Mouse (Mus musculus) forebrain, embryonic 11.5 days (tissue): ENCODE measurements around the gene Armcx1. TPM values are rescaled to one million over a fixed set of nuclear protein-coding genes. Genes with fewer than 3 reads are reported as not detected.

Experiments used
- ATAC-seq: fragments of 200-750 bp; cut with Nextera tagmentation; replicated peaks from 2 replicates; pipeline ENCODE4 v1.8.0; 2017; ENCODE audit warnings: moderate TSS enrichment; ENCODE audit not compliant: low FRiP score
- DNase-seq: peaks from one replicate; pipeline ENCODE4 v3.0.0-alpha.2; 2017; ENCODE audit warnings: low spot score
- H3K27ac ChIP-seq: fragments of 300-500 bp; sonication (generic); 2 replicates; pipeline ENCODE4 v1.5.1; 2014; ENCODE audit warnings: low read depth, low read length
- H3K27me3 ChIP-seq: fragments of 300-500 bp; sonication (generic); 2 replicates; pipeline ENCODE4 v1.6.1; 2014; ENCODE audit warnings: mild to moderate bottlenecking, low read length, mixed read lengths; ENCODE audit not compliant: control insufficient read depth, insufficient read depth
- H3K36me3 ChIP-seq: fragments of 300-500 bp; sonication (generic); 2 replicates; pipeline ENCODE4 v1.6.1; 2014; ENCODE audit warnings: mild to moderate bottlenecking, low read length, moderate library complexity, mixed read lengths; ENCODE audit not compliant: control insufficient read depth, insufficient read depth
- H3K4me1 ChIP-seq: fragments of 300-500 bp; sonication (generic); replicated peaks from 2 replicates; pipeline ENCODE4 v1.6.1; 2014; ENCODE audit warnings: low read length, mixed read lengths; ENCODE audit not compliant: control insufficient read depth, insufficient read depth
- H3K4me2 ChIP-seq: fragments of 300-500 bp; sonication (generic); 2 replicates; pipeline ENCODE4 v1.6.1; 2014; ENCODE audit warnings: low read depth, mild to moderate bottlenecking, low read length, moderate library complexity, mixed read lengths; ENCODE audit not compliant: severe bottlenecking
- H3K4me3 ChIP-seq: fragments of 300-500 bp; sonication (generic); 2 replicates; pipeline ENCODE4 v1.5.1; 2014; ENCODE audit warnings: low read depth, low read length
- H3K9ac ChIP-seq: fragments of 300-500 bp; sonication (generic); 2 replicates; pipeline ENCODE4 v1.6.1; 2014; ENCODE audit warnings: low read length
- H3K9me3 ChIP-seq: fragments of 300-500 bp; sonication (generic); 2 replicates; pipeline ENCODE4 v1.6.1; 2016; ENCODE audit warnings: low read length, mixed read lengths; ENCODE audit not compliant: control insufficient read depth
- WGBS: fragments of 180-500 bp; shearing (Covaris S2); extraction: QIAGEN DNeasy Blood & Tissue Kit; methylation state at CpG from one replicate; pipeline ENCODE4 v1.1.7; 2014; 5-methylcytosine and 5-hydroxymethylcytosine counted together
- polyA plus RNA-seq: library from polyadenylated mRNA; unstranded; fragments of >200 nt; fragmentation: Nextera tagmentation; extraction: Ambion mirVana; gene quantifications from 2 replicates; pipeline ENCODE4 v1.2.1, GENCODE M21; 2014

The Armcx1 gene
- polyA plus RNA-seq, result 40.5 and 42.8 TPM in 2 replicates

DNA sequence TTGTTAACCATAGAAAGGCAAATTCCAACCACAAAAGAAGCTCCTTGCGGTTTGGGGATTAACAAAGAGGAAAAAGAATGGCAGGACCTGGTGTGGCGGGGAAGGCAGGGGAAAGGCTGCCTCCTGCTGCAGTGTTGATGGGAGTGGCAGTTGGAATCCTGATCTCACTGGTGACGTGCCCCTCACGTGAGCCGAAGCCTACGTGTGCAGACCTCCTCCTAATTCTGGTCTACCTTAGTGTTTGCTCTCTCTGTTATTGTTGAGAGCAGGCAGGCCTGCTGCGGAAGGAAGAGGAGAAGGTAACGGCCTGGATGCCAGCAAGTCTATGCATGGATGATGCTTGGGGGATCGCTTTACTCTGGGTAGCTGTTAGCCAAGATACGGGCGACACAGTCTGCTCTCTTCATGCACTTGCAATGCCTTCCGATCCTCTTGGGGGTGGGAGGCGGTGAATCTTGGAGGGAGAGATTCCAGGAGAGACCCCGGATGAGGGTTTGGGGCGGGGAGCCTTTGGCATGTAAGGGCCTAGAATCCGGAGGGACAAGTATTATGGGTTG, at the start of gene Armcx1:
Gene Armcx1, plus strand, starts transcription at position 212 of the 557 bp plus-strand sequence.
- Histone ChIP-seq H3K9ac (peak within 1 kb of the TSS; percentile 67), H3K27me3 (no peaks in the 10 kb centered on the region; the same call in 1 of the 2 replicates), H3K36me3 (no peaks in the 10 kb centered on the region), H3K27ac (peak within 1 kb of the TSS; percentile 84), H3K4me3 (peak within 1 kb of the TSS; percentile 45), H3K9me3 (no peaks in the 10 kb centered on the region), H3K4me2 (peak within 1 kb of the TSS; percentile 55), H3K4me1 (no peaks in the 10 kb centered on the region)
- WGBS, result 13% methylated on average over 16 of the region's 16 CpGs
- ATAC-seq (peak; percentile 93), DNase-seq (peak; percentile 79)

DNA sequence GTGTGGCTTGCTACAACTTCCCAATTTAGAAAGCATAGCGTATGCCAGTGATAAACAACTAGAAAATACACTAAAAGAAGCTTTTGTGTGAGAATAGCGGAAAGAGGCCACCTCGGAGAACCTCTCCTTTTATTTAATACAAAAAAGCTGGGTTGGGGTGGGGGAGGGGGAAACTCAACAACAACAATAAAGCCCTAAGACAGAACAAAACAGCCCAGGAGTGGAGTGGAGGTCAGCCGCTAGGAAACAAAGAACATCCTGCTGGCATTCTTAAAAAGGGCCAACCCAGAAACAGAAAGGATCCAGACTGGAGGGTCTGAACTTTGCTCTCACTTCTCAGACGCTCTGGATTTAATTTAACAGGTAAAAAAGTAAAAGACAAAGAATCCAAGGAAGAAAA, 42.7 kb upstream of the Armcx1 start:
- Histone ChIP-seq H3K36me3 (no peaks in the 10 kb centered on the region), H3K9ac (no peak overlapping the region), H3K4me2 (no peak overlapping the region), H3K27me3 (no peaks in the 10 kb centered on the region), H3K4me1 (no peaks in the 10 kb centered on the region), H3K9me3 (no peaks in the 10 kb centered on the region), H3K27ac (peak overlapping the region; percentile 55; the same call in 1 of the 2 replicates), H3K4me3 (no peak overlapping the region)
- WGBS, result 23% methylated on average over 5 of the region's 5 CpGs
- peak; percentile 53 for DNase-seq
- peak; percentile 79 for ATAC-seq

DNA sequence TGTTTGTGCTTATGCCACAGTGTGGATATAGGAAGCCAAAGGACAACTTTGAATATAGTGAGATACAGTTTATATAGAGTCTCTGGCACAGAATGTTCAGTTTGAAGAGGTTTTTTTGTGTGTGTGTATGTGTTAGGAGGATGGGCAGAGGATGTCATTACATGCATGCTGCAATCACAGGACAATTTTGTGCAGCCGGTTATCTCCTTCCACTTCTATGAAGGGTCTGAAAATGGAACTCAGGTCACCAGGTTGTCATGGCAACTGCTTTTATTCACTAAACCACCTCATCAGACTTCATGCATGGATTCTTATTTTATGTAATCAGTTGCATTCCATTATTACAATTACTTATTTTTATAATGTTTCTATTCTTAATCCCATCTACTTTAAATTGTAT, 41.8 kb upstream of the Armcx1 start:
- Histone ChIP-seq H3K27ac (no peak overlapping the region; the same call in 1 of the 2 replicates), H3K4me1 (no peaks in the 10 kb centered on the region), H3K4me2 (no peak overlapping the region), H3K4me3 (no peak overlapping the region), H3K9me3 (no peaks in the 10 kb centered on the region), H3K27me3 (no peaks in the 10 kb centered on the region), H3K36me3 (no peaks in the 10 kb centered on the region), H3K9ac (no peak overlapping the region)
- no peak for DNase-seq
- 43% methylated on average over 1 of the region's 1 CpGs for WGBS
- no peak for ATAC-seq

DNA sequence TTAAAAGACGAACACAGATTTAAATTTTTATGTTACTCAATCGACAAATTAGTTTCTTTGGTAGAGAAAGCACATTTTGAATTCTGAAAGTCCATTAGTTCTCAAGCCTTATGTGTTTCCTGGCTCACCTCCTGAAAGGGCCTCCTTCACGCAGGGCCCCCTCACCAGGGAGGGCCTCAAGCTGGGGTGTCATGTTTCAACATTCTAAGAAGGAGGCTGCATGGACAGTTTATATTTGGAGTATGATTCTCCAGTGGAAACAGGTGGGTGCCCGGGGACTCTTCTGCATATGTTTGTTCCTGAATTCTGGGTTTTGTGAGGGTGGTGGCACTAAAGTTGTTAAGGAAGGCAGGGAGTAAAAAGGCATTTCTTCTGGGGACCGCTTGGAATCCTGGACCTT, 32.8 kb upstream of the Armcx1 start:
- Histone ChIP-seq H3K27me3 (no peaks in the 10 kb centered on the region), H3K4me3 (peak overlapping the region; percentile 24; the same call in 1 of the 2 replicates), H3K9me3 (no peaks in the 10 kb centered on the region), H3K36me3 (no peaks in the 10 kb centered on the region), H3K9ac (peak overlapping the region; percentile 49), H3K27ac (peak overlapping the region; percentile 87; the same call in 1 of the 2 replicates), H3K4me1 (no peaks in the 10 kb centered on the region), H3K4me2 (peak overlapping the region; percentile 39; the same call in 1 of the 2 replicates)
- no peak for ATAC-seq
- peak; percentile 52 for DNase-seq
- 29% methylated on average over 5 of the region's 5 CpGs for WGBS

DNA sequence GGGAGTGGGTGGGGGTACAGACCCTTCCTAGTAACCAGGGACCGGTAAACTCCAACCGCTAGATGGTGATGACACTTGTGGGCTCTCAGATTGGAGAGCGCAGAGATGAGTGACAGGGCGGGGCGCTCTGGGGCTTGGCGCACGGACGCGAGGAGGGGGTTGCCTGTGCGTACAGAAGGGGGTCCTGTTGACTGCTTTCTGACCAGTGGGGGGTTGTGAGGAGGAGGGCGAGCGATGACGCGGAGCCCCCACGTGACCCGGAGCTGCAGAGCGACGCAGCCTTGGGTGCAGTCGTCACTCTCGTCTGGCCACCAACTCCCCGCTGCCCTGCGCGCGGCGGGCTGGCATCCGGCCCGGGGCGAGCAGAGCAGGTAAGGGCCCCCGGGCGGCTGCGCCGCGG, 31.5 kb upstream of the Armcx1 start, which contains the start of gene Armcx4:
Gene Armcx4, plus strand, starts transcription at position 253 of the 400 bp plus-strand sequence.
- H3K9me3 ChIP-seq, result no peaks in the 10 kb centered on the region
- H3K27me3 ChIP-seq, result no peaks in the 10 kb centered on the region
- no peaks in the 10 kb centered on the region for H3K4me1 ChIP-seq
- peak; percentile 96 for ATAC-seq
- peak within 1 kb of the TSS; percentile 50 for H3K4me3 ChIP-seq
- H3K9ac ChIP-seq, result peak within 1 kb of the TSS; percentile 65
- peak within 1 kb of the TSS; percentile 44 for H3K4me2 ChIP-seq
- 19% methylated on average over 19 of the region's 33 CpGs for WGBS
- no peaks in the 10 kb centered on the region for H3K36me3 ChIP-seq
- peak within 1 kb of the TSS; percentile 87 for H3K27ac ChIP-seq
- peak; percentile 92 for DNase-seq

DNA sequence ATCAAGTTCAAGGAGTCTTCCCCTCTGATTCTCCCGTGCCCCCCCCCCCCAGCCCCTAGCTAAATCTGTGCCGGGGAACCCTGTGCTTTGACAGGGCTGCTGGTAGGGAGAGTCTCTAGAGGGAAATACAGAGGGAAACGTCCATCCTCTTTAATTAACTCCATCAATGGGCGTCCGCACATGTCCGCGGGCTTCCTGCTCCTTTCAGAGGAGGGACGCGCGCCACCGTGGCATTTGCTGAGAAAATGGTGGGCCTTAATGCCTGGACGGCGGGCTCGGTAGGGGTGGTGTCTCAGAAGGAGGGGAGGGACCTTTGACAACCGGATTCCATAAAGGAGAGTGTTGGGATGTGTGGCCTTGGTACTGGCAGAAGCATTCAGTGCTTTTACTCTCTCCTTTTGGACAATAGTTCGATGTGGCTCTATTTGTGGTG, 31.0 kb upstream of the Armcx1 start:
- peak; percentile 44 for ATAC-seq
- Histone ChIP-seq H3K9ac (peak overlapping the region; percentile 65), H3K9me3 (no peaks in the 10 kb centered on the region), H3K4me2 (peak overlapping the region; percentile 44), H3K36me3 (no peaks in the 10 kb centered on the region), H3K4me3 (peak overlapping the region; percentile 50), H3K27ac (peak overlapping the region; percentile 78), H3K4me1 (no peaks in the 10 kb centered on the region), H3K27me3 (no peaks in the 10 kb centered on the region)
- 21% methylated on average over 15 of the region's 16 CpGs for WGBS
- DNase-seq, result no peak

DNA sequence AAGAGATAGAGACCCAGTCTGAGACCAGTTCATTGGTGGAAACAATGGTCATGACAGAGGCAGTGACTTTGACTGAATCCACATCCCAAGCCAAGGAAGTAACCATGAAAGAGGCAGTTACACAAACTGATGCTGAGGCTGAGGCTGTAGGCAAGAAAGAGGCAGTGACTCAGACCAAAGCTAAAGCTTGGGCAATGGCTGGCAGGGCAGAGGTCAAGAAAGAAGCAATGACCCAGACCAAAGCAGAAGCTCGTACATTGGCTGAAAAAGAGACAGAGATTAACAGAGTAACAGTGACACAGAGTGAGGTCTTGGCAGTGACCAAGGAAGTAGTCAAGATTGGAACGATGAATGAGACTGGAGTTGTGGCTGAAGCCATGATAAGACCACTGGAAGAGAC, 28.1 kb upstream of the Armcx1 start:
- Histone ChIP-seq H3K27me3 (no peaks in the 10 kb centered on the region), H3K27ac (no peak overlapping the region), H3K36me3 (no peaks in the 10 kb centered on the region; the same call in 1 of the 2 replicates), H3K4me1 (no peaks in the 10 kb centered on the region), H3K4me2 (no peak overlapping the region), H3K9ac (no peak overlapping the region), H3K4me3 (no peak overlapping the region), H3K9me3 (no peaks in the 10 kb centered on the region)
- 83% methylated on average over 2 of the region's 2 CpGs for WGBS
- no peak for ATAC-seq
- no peak for DNase-seq

DNA sequence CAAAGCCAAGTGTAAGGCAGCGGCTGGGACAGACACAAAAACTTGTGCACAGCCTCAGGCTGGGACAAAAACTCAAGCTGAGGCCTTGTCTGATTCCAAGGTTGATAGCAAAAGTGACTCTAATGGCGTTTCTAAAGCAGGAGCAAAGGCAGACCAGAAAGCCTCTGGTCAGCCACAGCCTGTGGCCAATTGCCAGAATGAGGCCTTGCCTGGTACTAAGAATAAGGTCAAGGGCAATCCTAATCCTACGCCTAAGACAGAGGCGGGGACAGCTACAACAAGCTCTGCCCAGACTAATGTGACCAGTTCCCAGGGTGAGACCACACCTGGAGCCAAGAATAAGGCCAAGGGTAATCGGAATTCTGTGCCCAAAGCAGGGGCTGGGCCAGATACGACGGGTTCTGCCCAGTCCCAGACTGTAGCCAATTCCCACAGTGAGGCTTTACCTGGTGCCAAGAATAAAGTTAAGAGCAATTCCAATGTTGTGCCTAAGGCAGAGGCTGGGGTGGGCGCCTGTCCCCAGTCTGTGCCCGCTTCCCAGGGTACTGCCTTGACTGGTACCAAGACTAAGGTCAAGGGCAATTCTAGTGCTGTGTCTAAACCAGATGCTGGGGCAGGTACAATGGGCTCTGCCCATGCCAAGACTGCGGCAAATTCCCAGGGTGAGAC, 26.8 kb upstream of the Armcx1 start:
- 92% methylated on average over 10 of the region's 10 CpGs for WGBS
- no peaks in the 10 kb centered on the region; the same call in 1 of the 2 replicates for H3K36me3 ChIP-seq
- H3K4me1 ChIP-seq, result no peaks in the 10 kb centered on the region
- no peak overlapping the region for H3K27ac ChIP-seq
- H3K27me3 ChIP-seq, result no peaks in the 10 kb centered on the region
- ATAC-seq (no peak), DNase-seq (no peak)
- H3K4me3 ChIP-seq, result no peak overlapping the region
- no peak overlapping the region for H3K9ac ChIP-seq
- H3K9me3 ChIP-seq, result no peaks in the 10 kb centered on the region
- no peak overlapping the region for H3K4me2 ChIP-seq
